In the genomic region with DNA sequence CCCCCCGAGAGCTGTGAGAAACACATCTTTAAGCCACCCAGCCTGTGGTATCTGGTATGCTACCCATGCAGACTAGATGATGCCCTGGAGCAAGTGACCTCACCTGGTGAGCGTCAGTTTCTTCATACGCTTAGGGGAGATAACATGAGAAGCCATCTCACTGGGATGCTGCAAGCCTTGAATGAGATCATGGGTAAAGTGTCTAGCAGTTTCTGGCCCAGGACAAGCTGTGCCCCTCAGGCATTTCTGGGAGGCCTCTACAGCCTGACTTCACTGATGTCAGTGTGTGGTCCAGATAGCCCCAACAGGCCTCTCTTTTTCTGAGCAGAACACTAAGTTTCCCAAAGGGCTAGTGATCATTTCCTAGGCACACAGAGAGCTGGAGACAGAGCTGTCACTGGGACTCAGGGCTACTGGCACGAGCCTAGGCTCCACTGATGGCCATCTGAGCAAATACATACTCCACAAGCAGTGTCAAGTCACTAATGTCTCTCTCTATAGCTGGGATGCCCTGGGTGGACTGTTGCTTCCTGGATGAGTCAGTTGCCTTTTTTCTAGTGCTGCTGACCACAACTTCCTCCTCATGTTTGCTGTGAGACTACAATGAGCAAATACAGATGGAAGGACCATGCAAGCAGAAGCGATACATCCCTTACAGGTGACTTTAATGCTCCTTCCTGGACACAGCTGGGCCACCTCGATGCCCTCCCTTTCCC, we compare ENCODE assay signal across 16 mouse cellular contexts. TPM values are rescaled to one million over a fixed set of nuclear protein-coding genes. Genes with fewer than 3 reads are reported as not detected.
DNase-seq lines count a peak whose midpoint lies in the region; ATAC-seq and TF ChIP-seq lines count a peak whose summit lies in the region.
"Had no signal": no experiment of that assay in that cellular context is flagged by ENCODE, and none has a peak within 500 bp of the region (broad histone marks: within the 10 kb centered on the region; RNA-seq: fewer than 3 reads in every experiment).

No protein-coding gene starts in this region.

- no peak overlapping the region for H3K27ac ChIP-seq in lung, postnatal 0 days (ENCODE audit: low read length)
- peak overlapping the region; percentile 65 for H3K27ac ChIP-seq in intestine, embryonic 16.5 days (ENCODE audit: low read length)
- no peak overlapping the region for H3K27ac ChIP-seq in limb, embryonic 10.5 days
- H3K27ac ChIP-seq: limb, embryonic 15.5 days had no signal

- in situ Hi-C loops in Patski (cut with MboI; ENCODE audit: low pct_unique_long_range_greater_than_20kb): no loop called here

- POLR2A ChIA-PET in Patski (lab: Charles Lee): interaction anchor here (0.6 to 1.0 kb wide), 3 partner anchors 10 to 44 kb away, joined by 3 to 5 read pairs (median 3); no protein-coding TSS in a partner anchor

- 77% methylated on average over 6 of the region's 6 CpGs for WGBS in lung, postnatal 0 days
- WGBS in intestine, embryonic 16.5 days: 67% methylated on average over 6 of the region's 6 CpGs
- 89% methylated on average over 6 of the region's 6 CpGs for WGBS in limb, embryonic 10.5 days

- peak; percentile 41 for DNase-seq in lung, postnatal 36 days
- no peak for DNase-seq in lung, postnatal 0 days (ENCODE audit: low spot score)
- peak; percentile 67 for DNase-seq in Patski (ENCODE audit: low read depth, low spot score)
- peak; percentile 52 for DNase-seq in splenic B cell, adult 2 months (ENCODE audit: low read depth, low spot score)
- no peak for DNase-seq in limb, embryonic 10.5 days (ENCODE audit: low spot score)
- no peak for DNase-seq in right cerebral cortex, adult 18-20 months
- DNase-seq in c-Kit-positive CD71-positive TER-119-positive erythroid progenitor cells, embryonic 14.5 days (ENCODE audit: low spot score): no peak
- DNase-seq: adrenal gland, postnatal 25 days; cerebellum, adult 9-10 months; gastrocnemius, postnatal 10 days; kidney, adult 2 months; lung, postnatal 14 days; retina, postnatal 1 day had no signal

- ATAC-seq in lung, postnatal 0 days: no peak
- peak; percentile 79 for ATAC-seq in Patski
- ATAC-seq in intestine, embryonic 16.5 days: 0 out of 2 replicates have a peak, but pooled peaks have one; percentile 1
- ATAC-seq: forebrain, embryonic 14.5 days had no signal

- no peaks in the 10 kb centered on the region for H3K9me3 ChIP-seq in lung, postnatal 0 days (ENCODE audit: low read length)
- no peaks in the 10 kb centered on the region for H3K9me3 ChIP-seq in intestine, embryonic 16.5 days (ENCODE audit: control insufficient read depth, low read length)
- H3K9me3 ChIP-seq in limb, embryonic 10.5 days (replicated peaks): no peaks in the 10 kb centered on the region
- H3K9me3 ChIP-seq: limb, embryonic 15.5 days had no signal

- H3K4me2 ChIP-seq in lung, postnatal 0 days (replicated peaks; ENCODE audit: low read depth, low read length): no peak overlapping the region
- H3K4me2 ChIP-seq in intestine, embryonic 16.5 days (ENCODE audit: low read depth, low read length): no peak overlapping the region
- H3K4me2 ChIP-seq: limb, embryonic 15.5 days had no signal

- 0 out of 2 replicates have a peak, but pooled peaks cover 9% of the 10 kb centered on the region for H3K36me3 ChIP-seq in lung, postnatal 0 days (ENCODE audit: insufficient read depth, low read length)
- H3K36me3 ChIP-seq in intestine, embryonic 16.5 days (ENCODE audit: control insufficient read depth, insufficient read depth, low read length): no peaks in the 10 kb centered on the region
- peaks cover 10% of the 10 kb centered on the region for H3K36me3 ChIP-seq in splenic B cell, adult 2 months (ENCODE audit: control insufficient read depth, insufficient read depth, low read length, poor library complexity, severe bottlenecking)
- H3K36me3 ChIP-seq in limb, embryonic 10.5 days: no peaks in the 10 kb centered on the region; the same call in 1 of the 2 replicates
- H3K36me3 ChIP-seq: limb, embryonic 15.5 days had no signal

- TF ChIP-seq CTCF in lung, postnatal 0 days (IDR thresholded peaks at IDR 0.05): no peak
- no peak for TF ChIP-seq CTCF in Patski (IDR thresholded peaks at IDR 0.05)

- H3K9ac ChIP-seq in lung, postnatal 0 days (replicated peaks; ENCODE audit: low read depth): no peak overlapping the region
- no peak overlapping the region for H3K9ac ChIP-seq in intestine, embryonic 16.5 days (ENCODE audit: low read depth, low read length)
- H3K9ac ChIP-seq: limb, embryonic 15.5 days had no signal

- H3K4me3 ChIP-seq in lung, postnatal 0 days (ENCODE audit: low read depth, low read length): no peak overlapping the region
- H3K4me3 ChIP-seq in intestine, embryonic 16.5 days (ENCODE audit: low read length): no peak overlapping the region
- no peak overlapping the region for H3K4me3 ChIP-seq in limb, embryonic 10.5 days
- H3K4me3 ChIP-seq: limb, embryonic 15.5 days had no signal

- 0 out of 2 replicates have a peak, but pooled peaks cover 2% of the 10 kb centered on the region for H3K4me1 ChIP-seq in lung, postnatal 0 days (ENCODE audit: insufficient read depth, low read depth, low read length)
- H3K4me1 ChIP-seq in intestine, embryonic 16.5 days (ENCODE audit: control insufficient read depth, insufficient read depth, low read length): peaks cover 30% of the 10 kb centered on the region
- H3K4me1 ChIP-seq in limb, embryonic 10.5 days: peaks cover 15% of the 10 kb centered on the region

- no peaks in the 10 kb centered on the region for H3K27me3 ChIP-seq in lung, postnatal 0 days (replicated peaks; ENCODE audit: insufficient read depth, low read length)
- H3K27me3 ChIP-seq in Patski: no peaks in the 10 kb centered on the region
- no peaks in the 10 kb centered on the region for H3K27me3 ChIP-seq in intestine, embryonic 16.5 days (replicated peaks; ENCODE audit: control insufficient read depth, insufficient read depth, low read length)
- no peaks in the 10 kb centered on the region for H3K27me3 ChIP-seq in splenic B cell, adult 2 months (ENCODE audit: control insufficient read depth, insufficient read depth, low read length, poor library complexity, severe bottlenecking)
- no peaks in the 10 kb centered on the region for H3K27me3 ChIP-seq in limb, embryonic 10.5 days (ENCODE audit: low read depth, poor library complexity, severe bottlenecking)
- H3K27me3 ChIP-seq: limb, embryonic 15.5 days had no signal

- no peak for TF ChIP-seq EP300 in lung, postnatal 0 days (IDR thresholded peaks at IDR 0.05)

- CTCF ChIA-PET in Patski (lab: Charles Lee): interaction anchor here (0.9 to 2.5 kb wide), 5 partner anchors 8 to 59 kb away, joined by 3 to 9 read pairs (median 3); a partner anchor contains a TSS

RNA-seq across cellular contexts. Expression of a gene that starts 59.5 kb away (rescaled TPM):
- polyA plus RNA-seq in lung, postnatal 0 days (2015; fragmentation: Nextera tagmentation; extraction: Ambion mirVana): 3.1 and 3.5 TPM in 2 replicates
- polyA plus RNA-seq in Patski (2021): 12.0 TPM
- 5.7 and 6.1 TPM in 2 replicates for polyA plus RNA-seq in intestine, embryonic 16.5 days (2015; fragmentation: Nextera tagmentation; extraction: Ambion mirVana)
- polyA plus RNA-seq in limb, embryonic 10.5 days (2016; fragmentation: Nextera tagmentation; extraction: Ambion mirVana): 0.28 and 0.29 TPM in 2 replicates

Comparison
In these comparisons a context has a peak if more than half of its experiments do, and no peak if none do; other contexts are left out.
1. DNase-seq: peak in lung, postnatal 36 days (single experiment), Patski (single experiment) and splenic B cell, adult 2 months (single experiment); none in lung, postnatal 0 days (single experiment), limb, embryonic 10.5 days (single experiment), right cerebral cortex, adult 18-20 months (single experiment) and c-Kit-positive CD71-positive TER-119-positive erythroid progenitor cells, embryonic 14.5 days (single experiment).